Mouse (Mus musculus) MEL (cell line): ENCODE data around the gene Llgl2. TPM values are rescaled to one million over a fixed set of nuclear protein-coding genes. Genes with fewer than 3 reads are reported as not detected.

ENCODE experiments used
- DNase-seq: peaks from one replicate; pipeline ENCODE4 v3.0.0; 2011; ENCODE audit warnings: low read depth, low spot score
- H3K27ac ChIP-seq: 2 replicates; pipeline ENCODE4 v1.5.1; 2012; ENCODE audit warnings: low read depth, mild to moderate bottlenecking, control low read depth, low read length, moderate library complexity; ENCODE audit not compliant: control insufficient read depth
- H3K27me3 ChIP-seq, 2 experiments: fragments of 150-350 bp in 1 of 2; sonication (generic) in 1 of 2; 2 replicates each; pipeline ENCODE4 v1.6.1; 2012; ENCODE audit warnings: low read length in 2 of 2, mild to moderate bottlenecking in 2 of 2, improper control_type of control experiment in 1 of 2, moderate library complexity in 1 of 2; ENCODE audit not compliant: insufficient read depth in 2 of 2, control insufficient read depth in 1 of 2
- H3K36me3 ChIP-seq, 2 experiments: 2 replicates each; pipeline ENCODE4 v1.6.1; 2012 to 2014; ENCODE audit warnings: low read length in 2 of 2, improper control_type of control experiment in 1 of 2, inconsistent platforms in 1 of 2, mild to moderate bottlenecking in 1 of 2; ENCODE audit not compliant: insufficient read depth in 2 of 2, control insufficient read depth in 1 of 2
- H3K4me1 ChIP-seq, 2 experiments: fragments of 150-350 bp in 1 of 2; sonication (generic) in 1 of 2; 2 replicates each; pipeline ENCODE4 v1.6.1; 2012; ENCODE audit warnings: low read length in 2 of 2, improper control_type of control experiment in 1 of 2, mild to moderate bottlenecking in 1 of 2; ENCODE audit not compliant: insufficient read depth in 2 of 2, control insufficient read depth in 1 of 2
- H3K4me3 ChIP-seq, 2 experiments: fragments of 150-350 bp in 1 of 2; sonication (generic) in 1 of 2; 2 replicates each; pipeline ENCODE4 v1.5.1; 2012; ENCODE audit warnings: low read depth in 2 of 2, low read length in 2 of 2, mild to moderate bottlenecking in 2 of 2, moderate library complexity in 2 of 2, control low read depth in 1 of 2, improper control_type of control experiment in 1 of 2; ENCODE audit not compliant: control insufficient read depth in 1 of 2, insufficient read depth in 1 of 2
- H3K79me2 ChIP-seq: 2 replicates; pipeline ENCODE4 v1.6.1; 2012; ENCODE audit warnings: mild to moderate bottlenecking, low read length, moderate library complexity; ENCODE audit not compliant: control insufficient read depth, poor library complexity, insufficient read depth
- H3K9ac ChIP-seq: 2 replicates; pipeline ENCODE4 v1.6.1; 2012; ENCODE audit warnings: low read depth, mild to moderate bottlenecking, control low read depth, low read length, moderate library complexity; ENCODE audit not compliant: control insufficient read depth, poor library complexity, severe bottlenecking
- H3K9me3 ChIP-seq: fragments of 150-350 bp; sonication (generic); replicated peaks from 2 replicates; pipeline ENCODE4 v1.6.1; 2012; ENCODE audit warnings: mild to moderate bottlenecking, low read length, improper control_type of control experiment, moderate library complexity; ENCODE audit not compliant: insufficient read depth
- CTCF ChIP-seq, 3 experiments: IDR thresholded peaks in 2 of 3; conservative IDR thresholded peaks in 1 of 3; 2 replicates each; pipeline ENCODE4 v1.5.1; 2011 to 2012; ENCODE audit warnings: low read length in 3 of 3, low read depth in 2 of 3, mild to moderate bottlenecking in 2 of 3, improper control_type of control experiment in 1 of 3, inconsistent platforms in 1 of 3, mixed read lengths in 1 of 3, moderate library complexity in 1 of 3; ENCODE audit not compliant: control insufficient read depth in 1 of 3, insufficient read depth in 1 of 3, poor library complexity in 1 of 3, severe bottlenecking in 1 of 3
- E2F4 ChIP-seq: IDR thresholded peaks from 2 replicates; pipeline ENCODE4 v1.6.1; 2011; ENCODE audit warnings: low read depth, low read length, improper control_type of control experiment, borderline replicate concordance
- ETS1 ChIP-seq: IDR thresholded peaks from 2 replicates; pipeline ENCODE4 v1.6.1; 2012; ENCODE audit warnings: low read depth, mild to moderate bottlenecking, inconsistent platforms, low read length, improper control_type of control experiment, moderate library complexity
- GATA1 ChIP-seq: IDR thresholded peaks from 2 replicates; pipeline ENCODE4 v1.6.1; 2011; ENCODE audit warnings: low read depth, low read length, improper control_type of control experiment
- MEF2A ChIP-seq: IDR thresholded peaks from 2 replicates; pipeline ENCODE4 v1.6.1; 2014; ENCODE audit warnings: low read depth, mild to moderate bottlenecking, inconsistent platforms, low read length, improper control_type of control experiment; ENCODE audit not compliant: poor library complexity, insufficient replicate concordance, severe bottlenecking; ENCODE audit errors: extremely low read depth
- MYC ChIP-seq: IDR thresholded peaks from 2 replicates; pipeline ENCODE4 v1.6.1; 2011; ENCODE audit warnings: low read depth, mild to moderate bottlenecking, low read length, improper control_type of control experiment, moderate library complexity
- NRF1 ChIP-seq: IDR thresholded peaks from 2 replicates; pipeline ENCODE4 v1.6.1; 2014; ENCODE audit warnings: low read depth, mild to moderate bottlenecking, inconsistent platforms, low read length, improper control_type of control experiment, moderate library complexity; ENCODE audit not compliant: poor library complexity, insufficient read depth, severe bottlenecking
- POLR2A ChIP-seq, 2 experiments: IDR thresholded peaks; 2 replicates each; pipeline ENCODE4 v1.6.1; 2011 to 2012; ENCODE audit warnings: low read length in 2 of 2, mild to moderate bottlenecking in 2 of 2, control low read depth in 1 of 2, improper control_type of control experiment in 1 of 2, low read depth in 1 of 2, moderate library complexity in 1 of 2; ENCODE audit not compliant: control insufficient read depth in 1 of 2, insufficient read depth in 1 of 2, poor library complexity in 1 of 2
- POLR2AphosphoS2 ChIP-seq: IDR thresholded peaks from 2 replicates; pipeline ENCODE4 v1.6.1; 2011; ENCODE audit warnings: low read length, improper control_type of control experiment
- POLR2AphosphoS5 ChIP-seq: IDR thresholded peaks from 2 replicates; pipeline ENCODE4 v1.6.1; 2012; ENCODE audit warnings: low read depth, borderline replicate concordance, mild to moderate bottlenecking, inconsistent platforms, low read length, moderate library complexity, mixed read lengths
- SIN3A ChIP-seq: IDR thresholded peaks from 2 replicates; pipeline ENCODE4 v1.6.1; 2012; ENCODE audit warnings: low read length, improper control_type of control experiment, inconsistent platforms
- SMC3 ChIP-seq: IDR thresholded peaks from 2 replicates; pipeline ENCODE4 v1.6.1; 2011; ENCODE audit warnings: low read depth, low read length, improper control_type of control experiment
- TAL1 ChIP-seq: IDR thresholded peaks from 2 replicates; pipeline ENCODE4 v1.6.1; 2012; ENCODE audit warnings: mild to moderate bottlenecking, inconsistent platforms, low read length, moderate library complexity, mixed read lengths
- TCF12 ChIP-seq: IDR thresholded peaks from 2 replicates; pipeline ENCODE4 v1.6.1; 2014; ENCODE audit warnings: low read depth, mild to moderate bottlenecking, inconsistent platforms, low read length, improper control_type of control experiment, moderate library complexity
- UBTF ChIP-seq: IDR thresholded peaks from 2 replicates; pipeline ENCODE4 v1.6.1; 2012; ENCODE audit warnings: low read depth, mild to moderate bottlenecking, inconsistent platforms, low read length, improper control_type of control experiment, moderate library complexity, borderline replicate concordance; ENCODE audit not compliant: insufficient read depth
- USF1 ChIP-seq: IDR thresholded peaks from 2 replicates; pipeline ENCODE4 v1.6.1; 2014; ENCODE audit warnings: low read depth, mild to moderate bottlenecking, inconsistent platforms, low read length, improper control_type of control experiment, moderate library complexity
- ZMIZ1 ChIP-seq: IDR thresholded peaks from 2 replicates; pipeline ENCODE4 v1.6.1; 2012; ENCODE audit warnings: low read depth, mild to moderate bottlenecking, inconsistent platforms, low read length, improper control_type of control experiment, moderate library complexity
- ZNF384 ChIP-seq: IDR thresholded peaks from 2 replicates; pipeline ENCODE4 v1.6.1; 2012; ENCODE audit warnings: low read depth, mild to moderate bottlenecking, inconsistent platforms, low read length, improper control_type of control experiment
- polyA plus RNA-seq, 2 experiments: library from polyadenylated mRNA; stranded (reverse) in 1 of 2; unstranded in 1 of 2; fragments of >175 nt in 1 of 2; fragments of >200 nt in 1 of 2; gene quantifications; 2 replicates each; pipeline versions ENCODE4 v1.2.1 to v1.2.4; 2012; ENCODE audit warnings: low replicate concordance in 2 of 2, low read depth in 1 of 2; ENCODE audit not compliant: insufficient read length in 2 of 2, insufficient read depth in 1 of 2, missing spikeins in 1 of 2
- total RNA-seq: library from RNA; depleted of rRNA; stranded (reverse); fragments of 300-350 nt; gene quantifications from 2 replicates; pipeline ENCODE4 v1.2.3, GENCODE M21; 2012

Gene Llgl2
- total and polyA plus RNA-seq, 3 experiments = 15.9 to 22.6 TPM; not detected in 1

- TF ChIP-seq TAL1 = no peak
- TF ChIP-seq GATA1 = no peak
- peak; percentile 76 for TF ChIP-seq SIN3A
- no peak for TF ChIP-seq CTCF (IDR thresholded peaks at IDR 0.05 in 2 of 3, conservative IDR thresholded peaks at IDR 0.05 in 1 of 3; ENCODE audit: control insufficient read depth in 1 of 3, insufficient read depth in 1 of 3, low read depth in 2 of 3, low read length in 3 of 3, poor library complexity in 1 of 3, severe bottlenecking in 1 of 3)
- peak; percentile 94 for TF ChIP-seq ZMIZ1
- TF ChIP-seq TCF12 = peak; percentile 62; the same call in 1 of the 2 replicates
These were observed at the start of gene Llgl2 (continued) for GRCm38 (mm10) chr11:115823774-115824740.

- no peak overlapping the region for H3K27ac ChIP-seq
- H3K27me3 ChIP-seq = no peaks in the 10 kb centered on the region
- peaks cover 11 to 12% of the 10 kb centered on the region in 2 experiments; a peak in 3 of 4 replicates for H3K4me1 ChIP-seq
- no peaks in the 10 kb centered on the region; the same call in 1 of the 2 replicates for H3K79me2 ChIP-seq
- DNase-seq = no peak
- TF ChIP-seq SIN3A (no peak), POLR2AphosphoS2 (no peak), ETS1 (no peak), MYC (no peak), TAL1 (no peak), USF1 (no peak), POLR2A (IDR thresholded peaks at IDR 0.05; ENCODE audit: control insufficient read depth in 1 of 2, insufficient read depth in 1 of 2, low read depth in 1 of 2, low read length in 2 of 2, poor library complexity in 1 of 2) (no peak), POLR2AphosphoS5 (no peak), SMC3 (no peak)
- TF ChIP-seq, all 39 proteins: peak for 0
- Histone ChIP-seq H3K4me3 (no peak overlapping the region), H3K9ac (no peak overlapping the region), H3K9me3 (no peaks in the 10 kb centered on the region), H3K36me3 (peaks cover 0 to 9% of the 10 kb centered on the region in 2 experiments; a peak in 3 of 4 replicates)
These were observed 49.2 kb upstream of the Llgl2 start for GRCm38 (mm10) chr11:115774653-115775052.

- no peaks in the 10 kb centered on the region; the same call in 1 of the 2 replicates for H3K79me2 ChIP-seq
- H3K4me3 ChIP-seq = no peak overlapping the region
- H3K27ac ChIP-seq = no peak overlapping the region
- TF ChIP-seq MEF2A (no peak), NRF1 (no peak), ZNF384 (no peak), E2F4 (no peak), GATA1 (no peak), TCF12 (no peak), UBTF (no peak), TAL1 (no peak)
- H3K9ac ChIP-seq = no peak overlapping the region
- peaks cover 11 to 14% of the 10 kb centered on the region in 2 experiments; a peak in 3 of 4 replicates for H3K4me1 ChIP-seq
- DNase-seq = no peak
- no peaks in the 10 kb centered on the region for H3K9me3 ChIP-seq
- H3K27me3 ChIP-seq = no peaks in the 10 kb centered on the region
- H3K36me3 ChIP-seq = peaks cover 0 to 9% of the 10 kb centered on the region in 2 experiments; a peak in 3 of 4 replicates
These were observed 47.8 kb upstream of the Llgl2 start for GRCm38 (mm10) chr11:115775821-115776665.
